Comparison of ENCODE assay signal across 21 mouse cellular contexts in genomic region chr13:118552029-118552428, GRCm38 (mm10).
"Had no signal": no experiment of that assay in that cellular context is flagged by ENCODE, and none has a peak within 500 bp of the region (broad histone marks: within the 10 kb centered on the region; RNA-seq: fewer than 3 reads in every experiment).

No protein-coding gene starts in this region.

- H3K27me3 ChIP-seq: liver, embryonic 13.5 days; lung, embryonic 15.5 days; megakaryocyte, embryonic 14.5 days; midbrain, embryonic 13.5 days; stomach, embryonic 15.5 days had no signal

- H3K4me1 ChIP-seq: liver, embryonic 13.5 days; lung, embryonic 15.5 days; megakaryocyte, embryonic 14.5 days; midbrain, embryonic 10.5 days; midbrain, embryonic 13.5 days; stomach, embryonic 15.5 days had no signal

- H3K4me2 ChIP-seq: liver, embryonic 13.5 days; lung, embryonic 15.5 days; midbrain, embryonic 13.5 days; stomach, embryonic 15.5 days had no signal

- ATAC-seq: intestine, postnatal 0 days; midbrain, embryonic 13.5 days; midbrain, embryonic 16.5 days had no signal

- H3K4me3 ChIP-seq: layer of hippocampus, adult 2 months; liver, embryonic 13.5 days; lung, embryonic 15.5 days; megakaryocyte, embryonic 14.5 days; midbrain, embryonic 10.5 days; midbrain, embryonic 13.5 days; myocyte; stomach, embryonic 15.5 days had no signal

- DNase-seq: kidney, adult 2 months; kidney, postnatal 25 days; layer of hippocampus, postnatal 36 days; left cerebral cortex, postnatal 4 days; liver, embryonic 13.5 days; lung, postnatal 10 days; lung, postnatal 36 days; right cerebral cortex, adult 18-20 months; right cerebral cortex, postnatal 25 days; spleen, adult 18-20 months; thymus, postnatal 25 days had no signal

- H3K9me3 ChIP-seq: liver, embryonic 13.5 days; lung, embryonic 15.5 days; megakaryocyte, embryonic 14.5 days; midbrain, embryonic 10.5 days; midbrain, embryonic 13.5 days; stomach, embryonic 15.5 days had no signal

- H3K27ac ChIP-seq: kidney, postnatal 0 days; layer of hippocampus, adult 2 months; liver, embryonic 13.5 days; lung, embryonic 15.5 days; midbrain, embryonic 10.5 days; midbrain, embryonic 13.5 days; stomach, embryonic 15.5 days had no signal

- H3K9ac ChIP-seq: liver, embryonic 13.5 days; lung, embryonic 15.5 days; midbrain, embryonic 13.5 days; stomach, embryonic 15.5 days had no signal

- H3K36me3 ChIP-seq: liver, embryonic 13.5 days; lung, embryonic 15.5 days; midbrain, embryonic 10.5 days; midbrain, embryonic 13.5 days; stomach, embryonic 15.5 days had no signal
